ENCODE assay signal across 20 mouse cellular contexts in genomic region chr7:122795140-122795539, GRCm38 (mm10).
DNase-seq lines count a peak whose midpoint lies in the region; TF ChIP-seq lines count a peak whose summit lies in the region.
"Had no signal": no experiment of that assay in that cellular context is flagged by ENCODE, and none has a peak within 500 bp of the region (broad histone marks: within the 10 kb centered on the region; RNA-seq: fewer than 3 reads in every experiment).

No protein-coding gene starts in this region.

- H3K4me3 ChIP-seq in lung, adult 2 months (replicated peaks; ENCODE audit: extremely low read depth, low read depth, low read length): no peak overlapping the region
- H3K4me3 ChIP-seq: forebrain, embryonic 15.5 days; megakaryocyte, embryonic 14.5 days; neural tube, embryonic 13.5 days had no signal

- DNase-seq in frontal cortex, adult 2 months (ENCODE audit: extremely low spot score in 1 of 2, low spot score in 1 of 2): peak; percentile 55 to 79
- no peak for DNase-seq in frontal cortex, postnatal 10 days (ENCODE audit: low spot score in 2 of 2)
- peak; percentile 83 for DNase-seq in brain, adult 2 months (ENCODE audit: low read depth, low spot score)
- DNase-seq in layer of hippocampus, adult 9-11 months: peak; percentile 72
- peak; percentile 35 to 72 for DNase-seq in left cerebral cortex, postnatal 25 days (ENCODE audit: low spot score in 2 of 2)
- DNase-seq in lung, adult 2 months: no peak
- no peak for DNase-seq in Muller cell, postnatal 12 days (ENCODE audit: inconsistent ontology term)
- DNase-seq in ovary, postnatal 36 days (ENCODE audit: low spot score): no peak
- DNase-seq: adrenal gland, postnatal 36 days; cerebellum, adult 18-20 months; cerebellum, postnatal 25 days; embryo, embryonic 11 days; gastrocnemius, postnatal 25 days; kidney, adult 11 months; lung, adult 18-20 months; midbrain, embryonic 14.5 days; thymus, postnatal 14 days had no signal

- H3K4me1 ChIP-seq in lung, adult 2 months (ENCODE audit: control insufficient read depth, insufficient read depth, low read length): no peaks in the 10 kb centered on the region
- H3K4me1 ChIP-seq: megakaryocyte, embryonic 14.5 days; neural tube, embryonic 13.5 days had no signal

- no peak for TF ChIP-seq POLR2A in lung, adult 2 months (IDR thresholded peaks at IDR 0.05; ENCODE audit: borderline replicate concordance, extremely low read depth, low read depth, low read length)

- no peak for TF ChIP-seq CTCF in lung, adult 2 months (IDR thresholded peaks at IDR 0.05; ENCODE audit: insufficient read depth, low read length)

- WGBS in lung, adult 2 months: 87% methylated on average over 6 of the region's 6 CpGs

- intact Hi-C loops in left cerebral cortex, postnatal 25 days (cut with DNase I): no loop called here

Comparison
In these comparisons a context has a peak if more than half of its experiments do, and no peak if none do; other contexts are left out.
1. DNase-seq: peak in frontal cortex, adult 2 months (2 of 2), brain, adult 2 months (single experiment), layer of hippocampus, adult 9-11 months (single experiment) and left cerebral cortex, postnatal 25 days (2 of 2); none in frontal cortex, postnatal 10 days (0 of 2), lung, adult 2 months (single experiment), Muller cell, postnatal 12 days (single experiment) and ovary, postnatal 36 days (single experiment).